Mouse (Mus musculus) small intestine, adult 2 months (tissue): ENCODE measurements around the gene Ptprm. TPM values are rescaled to one million over a fixed set of nuclear protein-coding genes. Genes with fewer than 3 reads are reported as not detected.

Source experiments
- H3K27ac ChIP-seq: fragments of 200-500 bp; 2 replicates; pipeline ENCODE4 v1.5.1; 2012; ENCODE audit warnings: low read depth, low read length, control low read depth, inconsistent platforms; ENCODE audit not compliant: insufficient read depth
- H3K27me3 ChIP-seq: fragments of 200-500 bp; 2 replicates; pipeline ENCODE4 v1.6.1; 2012; ENCODE audit warnings: mild to moderate bottlenecking, moderate library complexity, low read length, inconsistent platforms; ENCODE audit not compliant: control insufficient read depth, insufficient read depth
- H3K36me3 ChIP-seq: fragments of 200-500 bp; 2 replicates; pipeline ENCODE4 v1.6.1; 2012; ENCODE audit warnings: mild to moderate bottlenecking, low read length, control low read depth, inconsistent platforms; ENCODE audit not compliant: control insufficient read depth, insufficient read depth
- H3K4me1 ChIP-seq: fragments of 200-500 bp; 2 replicates; pipeline ENCODE4 v1.6.1; 2012; ENCODE audit warnings: low read length, inconsistent platforms, mixed read lengths; ENCODE audit not compliant: control insufficient read depth, insufficient read depth, insufficient read length
- H3K4me3 ChIP-seq: fragments of 200-500 bp; 2 replicates; pipeline ENCODE4 v1.5.1; 2012; ENCODE audit warnings: low read depth, mild to moderate bottlenecking, control low read depth, inconsistent platforms, low read length, moderate library complexity
- CTCF ChIP-seq: fragments of 200-500 bp; IDR thresholded peaks from 2 replicates; pipeline ENCODE4 v1.5.1; 2012; ENCODE audit warnings: low read depth, mild to moderate bottlenecking, control low read depth, inconsistent platforms, low read length, moderate library complexity, mixed read lengths; ENCODE audit not compliant: insufficient replicate concordance, insufficient read length; ENCODE audit errors: extremely low read depth
- POLR2A ChIP-seq: fragments of 200-500 bp; IDR thresholded peaks from 2 replicates; pipeline ENCODE4 v1.6.1; 2012; ENCODE audit warnings: low read depth, mild to moderate bottlenecking, control low read depth, inconsistent platforms, low read length, moderate library complexity
- WGBS: fragments of 180-500 bp; shearing (Covaris S2); methylation state at CpG from one replicate; pipeline ENCODE4 v1.1.7; 2018; 5-methylcytosine and 5-hydroxymethylcytosine counted together
- polyA plus RNA-seq: library from polyadenylated mRNA; depleted of rRNA; stranded (reverse); fragments of >200 nt; gene quantifications from 2 replicates; pipeline ENCODE4 v1.2.3, GENCODE M21; 2012

Ptprm gene
- polyA plus RNA-seq, 1 experiment, result 3.8 TPM

DNA sequence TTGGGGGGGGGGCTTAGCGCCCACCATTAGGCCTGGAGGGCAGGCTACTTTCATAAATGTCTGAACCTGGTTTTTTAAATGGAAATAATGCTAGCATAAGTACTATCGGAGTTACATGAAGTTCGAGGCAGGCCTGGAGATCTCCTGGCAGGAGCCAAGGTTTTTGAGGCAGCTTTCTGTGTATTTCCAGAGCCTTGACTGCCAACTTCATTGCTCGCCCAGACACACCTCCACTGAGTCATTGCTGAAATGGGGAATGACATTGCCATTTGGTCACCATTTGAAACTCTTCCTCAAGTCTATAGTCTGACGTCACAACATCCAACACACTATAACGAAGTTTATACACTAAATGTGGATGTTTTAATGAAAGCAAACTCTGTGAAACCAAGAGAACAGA is 89.5 kb downstream of the Ptprm start:
- Histone ChIP-seq H3K36me3 (no peaks in the 10 kb centered on the region), H3K4me1 (no peaks in the 10 kb centered on the region), H3K4me3 (no peak overlapping the region), H3K27me3 (no peaks in the 10 kb centered on the region), H3K27ac (no peak overlapping the region)
- WGBS, result 86% methylated on average over 6 of the region's 6 CpGs
- TF ChIP-seq POLR2A (no peak), CTCF (no peak)

GRCm38 (mm10) chr17:67263024-67263423 is 91.2 kb downstream of the Ptprm start:
- 77% methylated on average over 1 of the region's 1 CpGs for WGBS
- no peak overlapping the region for H3K27ac ChIP-seq
- no peaks in the 10 kb centered on the region for H3K4me1 ChIP-seq
- H3K36me3 ChIP-seq, result no peaks in the 10 kb centered on the region
- no peaks in the 10 kb centered on the region for H3K27me3 ChIP-seq
- no peak for TF ChIP-seq CTCF
- TF ChIP-seq POLR2A, result no peak
- no peak overlapping the region for H3K4me3 ChIP-seq

DNA sequence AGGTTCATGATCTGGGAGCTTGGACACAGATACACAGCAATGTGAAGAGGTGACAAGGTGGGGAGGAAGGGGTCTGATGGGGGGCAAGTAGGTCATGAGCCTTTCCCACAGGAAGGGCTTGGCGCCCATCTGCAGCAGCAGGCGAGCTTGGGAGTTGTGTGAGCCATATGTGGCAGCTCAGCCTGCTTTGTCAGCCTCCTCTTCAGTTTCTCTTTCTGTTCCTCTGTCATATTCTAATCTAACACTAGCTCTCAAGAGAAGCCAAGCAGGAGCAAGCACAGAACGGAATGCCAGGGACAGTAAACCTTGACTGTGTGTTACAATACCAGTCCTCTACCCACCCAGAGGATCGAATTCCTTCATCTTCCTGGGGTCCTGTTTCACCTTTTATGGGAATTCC is 94.2 kb downstream of the Ptprm start:
- H3K4me1 ChIP-seq, result no peaks in the 10 kb centered on the region
- H3K4me3 ChIP-seq, result no peak overlapping the region
- H3K36me3 ChIP-seq, result no peaks in the 10 kb centered on the region
- WGBS, result 76% methylated on average over 4 of the region's 4 CpGs
- TF ChIP-seq CTCF (no peak), POLR2A (no peak)
- no peaks in the 10 kb centered on the region for H3K27me3 ChIP-seq
- no peak overlapping the region for H3K27ac ChIP-seq

GRCm38 (mm10) chr17:67257780-67258179 is 96.5 kb downstream of the Ptprm start:
- WGBS, result 51% methylated on average over 5 of the region's 5 CpGs
- TF ChIP-seq POLR2A (no peak), CTCF (no peak)

GRCm38 (mm10) chr17:67256171-67256570 is 98.1 kb downstream of the Ptprm start:
- 74% methylated on average over 5 of the region's 6 CpGs for WGBS
- Histone ChIP-seq H3K27ac (no peak overlapping the region), H3K36me3 (no peaks in the 10 kb centered on the region), H3K4me3 (no peak overlapping the region), H3K4me1 (no peaks in the 10 kb centered on the region), H3K27me3 (no peaks in the 10 kb centered on the region)
- TF ChIP-seq CTCF (no peak), POLR2A (no peak)

More at GRCm38 (mm10) chr17:67257780-67258179, 96.5 kb downstream of the Ptprm start:
- H3K27ac ChIP-seq, result no peak overlapping the region
- H3K27me3 ChIP-seq, result no peaks in the 10 kb centered on the region
- H3K4me1 ChIP-seq, result no peaks in the 10 kb centered on the region
- no peaks in the 10 kb centered on the region for H3K36me3 ChIP-seq
- H3K4me3 ChIP-seq, result no peak overlapping the region

DNA sequence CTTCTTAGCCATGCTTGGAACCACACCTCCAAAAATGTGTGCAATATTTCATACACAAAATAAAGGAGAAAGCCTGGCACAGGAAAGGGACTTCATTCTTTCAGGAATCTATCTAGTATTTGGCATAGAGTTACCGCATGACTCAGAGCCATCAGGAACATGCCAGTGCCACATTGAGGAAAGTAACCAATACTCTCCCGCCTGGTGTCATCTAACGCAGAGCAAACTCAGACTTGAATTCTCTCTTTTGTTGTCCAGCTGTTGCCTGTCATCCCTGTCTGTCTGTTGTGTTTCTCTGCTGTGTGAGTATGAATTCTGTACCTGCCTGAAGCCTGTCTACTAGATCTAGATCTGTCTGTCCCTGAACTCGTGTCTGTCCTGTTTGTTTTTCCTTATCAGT is 100.8 kb downstream of the Ptprm start:
- no peak for TF ChIP-seq CTCF
- no peak for TF ChIP-seq POLR2A
- H3K36me3 ChIP-seq, result no peaks in the 10 kb centered on the region
- H3K27me3 ChIP-seq, result no peaks in the 10 kb centered on the region
- H3K4me1 ChIP-seq, result no peaks in the 10 kb centered on the region
- 54% methylated on average over 4 of the region's 4 CpGs for WGBS
- no peak overlapping the region for H3K4me3 ChIP-seq
- no peak overlapping the region for H3K27ac ChIP-seq

GRCm38 (mm10) chr17:67252992-67253391 is 101.3 kb downstream of the Ptprm start:
- H3K4me1 ChIP-seq, result no peaks in the 10 kb centered on the region
- H3K4me3 ChIP-seq, result no peak overlapping the region
- no peak overlapping the region for H3K27ac ChIP-seq
- H3K36me3 ChIP-seq, result no peaks in the 10 kb centered on the region
- 51% methylated on average over 6 of the region's 6 CpGs for WGBS
- TF ChIP-seq POLR2A, result no peak
- no peak for TF ChIP-seq CTCF
- no peaks in the 10 kb centered on the region for H3K27me3 ChIP-seq
